Mouse (Mus musculus): ENCODE data around the gene Snupn.

DNA sequence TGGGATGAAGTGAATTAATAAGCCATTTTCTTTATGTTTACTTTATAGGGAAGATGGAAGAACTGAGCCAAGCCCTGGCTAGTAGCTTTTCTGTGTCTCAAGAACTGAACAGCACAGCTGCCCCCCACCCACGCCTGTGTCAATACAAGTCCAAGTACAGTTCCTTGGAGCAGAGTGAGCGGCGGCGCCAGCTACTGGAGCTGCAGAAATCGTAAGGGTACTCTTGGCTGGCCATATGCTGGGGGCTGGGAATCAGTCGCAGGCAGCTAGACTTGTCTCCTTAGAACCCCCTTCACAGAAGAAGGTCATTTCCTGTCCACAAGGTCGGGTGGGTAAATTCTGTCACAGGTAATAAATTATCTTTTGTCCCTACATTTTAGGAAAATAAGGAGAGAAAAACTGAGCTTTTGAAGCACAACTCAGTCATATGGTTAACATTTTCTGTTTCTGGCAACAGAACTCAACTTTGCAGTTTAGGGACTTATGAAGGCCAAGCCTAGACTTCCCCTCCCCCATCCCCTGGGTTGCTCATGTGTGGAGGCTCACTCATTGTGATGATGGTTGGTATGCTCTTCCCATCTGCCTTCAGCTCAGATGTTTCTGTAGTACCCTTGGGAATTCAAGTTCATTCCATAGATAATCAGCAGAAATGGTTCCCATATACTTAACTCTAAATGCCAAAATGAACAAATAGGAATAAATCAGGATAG is 6.4 kb downstream of the Snupn start:
- TF ChIP-seq POLR2A (IDR thresholded peaks at IDR 0.05; ENCODE audit: control insufficient read depth, extremely low read depth, insufficient read depth, low read length, poor library complexity) (no peak), CTCF (IDR thresholded peaks at IDR 0.05; ENCODE audit: borderline replicate concordance, control insufficient read depth, extremely low read depth, insufficient read depth, low read length, poor library complexity) (no peak)
